Mouse (Mus musculus): ENCODE measurements around the gene Elobl. TPM values are rescaled to one million over a fixed set of nuclear protein-coding genes. Genes with fewer than 3 reads are reported as not detected.
A peak's percentile ranks its signal among the peaks of the same experiment; 100 is the strongest.
"Not testable (repeated sequence)": the region's sequence is repeated elsewhere in the genome, so short reads cannot be mapped to it uniquely, and the experiment has no call there.

The Elobl gene
- polyA plus RNA-seq, 1 experiment from 2014 or later: not detected

DNA sequence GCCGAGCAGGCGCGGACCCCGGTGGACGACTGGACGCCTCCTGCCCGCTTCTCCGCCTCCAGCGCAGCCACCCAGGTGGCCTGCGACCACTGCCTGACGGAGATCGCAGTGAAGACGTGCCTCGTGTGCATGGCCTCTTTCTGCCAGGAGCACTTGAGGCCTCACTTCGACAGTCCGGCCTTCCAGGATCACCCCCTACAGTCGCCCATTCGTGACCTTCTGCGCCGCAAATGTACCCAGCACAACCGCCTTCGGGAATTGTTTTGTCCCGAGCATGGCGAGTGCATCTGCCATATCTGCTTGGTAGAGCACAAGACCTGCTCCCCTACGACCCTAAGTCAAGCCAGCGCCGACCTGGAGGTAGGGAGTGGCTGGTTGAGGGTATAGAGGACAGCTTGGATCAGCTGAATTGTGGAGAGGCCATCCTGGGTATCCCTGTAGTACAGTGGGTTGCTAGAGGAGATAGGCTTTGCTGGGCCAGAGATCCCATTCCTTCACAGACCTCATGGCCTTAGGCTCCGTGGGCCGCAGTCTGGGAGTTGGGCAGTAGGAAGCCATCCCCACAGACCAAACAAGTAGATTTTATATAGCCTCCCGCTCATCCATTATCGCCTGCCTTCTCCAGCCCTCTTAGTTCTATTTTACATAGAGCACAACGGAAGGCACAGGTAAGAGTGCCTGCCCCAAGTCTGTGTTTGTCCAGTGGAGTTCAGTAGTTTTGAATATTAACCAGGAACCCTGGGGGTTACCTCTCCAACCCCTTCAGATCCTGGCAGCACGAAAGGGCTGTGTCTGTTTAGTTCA is 33.2 kb upstream of the Elobl start:
- DNase-seq (ENCODE audit: low spot score) (peak; percentile 20), ATAC-seq (peak; percentile 18)
- WGBS: 17% methylated on average over 33 of the region's 33 CpGs

DNA sequence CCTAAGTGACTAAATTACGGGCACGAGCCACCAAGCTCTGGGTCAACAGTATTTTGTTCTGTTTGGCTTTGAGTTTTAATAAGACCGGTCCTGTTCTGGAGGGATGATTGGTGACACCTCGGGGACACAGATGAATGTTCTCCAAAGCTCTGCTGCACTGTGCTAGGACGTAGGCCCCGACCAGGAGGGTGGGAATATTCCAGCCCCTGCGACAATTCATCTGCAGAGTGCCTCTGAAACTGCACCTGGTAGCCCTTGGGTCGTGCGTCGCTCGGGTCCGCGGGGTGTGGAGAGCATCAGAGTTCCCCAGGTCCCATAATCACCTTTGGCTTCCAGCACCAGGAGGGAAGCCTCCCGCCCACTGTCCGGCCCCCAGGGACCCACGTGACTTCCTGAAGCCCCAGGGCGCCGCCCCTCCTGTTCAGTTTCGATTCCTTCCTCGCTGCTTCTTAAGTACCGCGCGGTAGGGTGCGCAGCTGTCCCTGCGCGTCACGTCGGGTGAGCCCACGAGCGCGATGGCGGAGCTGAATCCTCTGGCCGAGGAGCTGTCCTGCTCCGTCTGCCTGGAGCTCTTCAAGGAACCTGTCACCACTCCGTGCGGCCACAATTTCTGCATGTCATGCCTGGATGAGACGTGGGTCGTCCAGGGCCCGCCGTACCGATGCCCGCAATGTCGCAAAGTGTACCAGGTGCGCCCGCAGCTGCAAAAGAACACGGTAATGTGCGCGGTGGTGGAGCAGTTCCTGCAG is 32.4 kb upstream of the Elobl start, which contains the start of gene Trim25:
TSS of gene Trim25 (plus strand) at position 403 of the 749 bp plus-strand sequence.
- Histone ChIP-seq H3K27ac (ENCODE audit: low read length) (peak within 1 kb of the TSS; percentile 90), H3K9ac (replicated peaks; ENCODE audit: low read depth) (peak within 1 kb of the TSS; percentile 89), H3K4me3 (ENCODE audit: low read depth, low read length) (peak within 1 kb of the TSS; percentile 86), H3K4me1 (ENCODE audit: insufficient read depth, low read depth, low read length) (peaks cover 16% of the 10 kb centered on the region; the same call in 1 of the 2 replicates), H3K36me3 (ENCODE audit: insufficient read depth, low read length) (no peaks in the 10 kb centered on the region), H3K27me3 (replicated peaks; ENCODE audit: insufficient read depth, low read length) (no peaks in the 10 kb centered on the region), H3K9me3 (ENCODE audit: low read length) (no peaks in the 10 kb centered on the region), H3K4me2 (replicated peaks; ENCODE audit: low read depth, low read length) (peak within 1 kb of the TSS; percentile 87)
- peak; percentile 57 for TF ChIP-seq CTCF (IDR thresholded peaks at IDR 0.05)
- peak; percentile 36; the same call in 1 of the 2 replicates for TF ChIP-seq EP300 (IDR thresholded peaks at IDR 0.05)
- WGBS: 3% methylated on average over 48 of the region's 48 CpGs
- DNase-seq (ENCODE audit: low spot score) (peak; percentile 98), ATAC-seq (peak; percentile 96)

More for the DNA sequence above, 33.2 kb upstream of the Elobl start:
- Histone ChIP-seq H3K4me3 (ENCODE audit: low read depth, low read length) (peak overlapping the region; percentile 86), H3K9me3 (ENCODE audit: low read length) (no peaks in the 10 kb centered on the region), H3K4me1 (ENCODE audit: insufficient read depth, low read depth, low read length) (peaks cover 16% of the 10 kb centered on the region; the same call in 1 of the 2 replicates), H3K9ac (replicated peaks; ENCODE audit: low read depth) (peak overlapping the region; percentile 89), H3K36me3 (ENCODE audit: insufficient read depth, low read length) (no peaks in the 10 kb centered on the region), H3K4me2 (replicated peaks; ENCODE audit: low read depth, low read length) (peak overlapping the region; percentile 87), H3K27me3 (replicated peaks; ENCODE audit: insufficient read depth, low read length) (no peaks in the 10 kb centered on the region), H3K27ac (ENCODE audit: low read length) (peak overlapping the region; percentile 90)
- TF ChIP-seq EP300 (IDR thresholded peaks at IDR 0.05): no peak
- no peak for TF ChIP-seq CTCF (IDR thresholded peaks at IDR 0.05)

DNA sequence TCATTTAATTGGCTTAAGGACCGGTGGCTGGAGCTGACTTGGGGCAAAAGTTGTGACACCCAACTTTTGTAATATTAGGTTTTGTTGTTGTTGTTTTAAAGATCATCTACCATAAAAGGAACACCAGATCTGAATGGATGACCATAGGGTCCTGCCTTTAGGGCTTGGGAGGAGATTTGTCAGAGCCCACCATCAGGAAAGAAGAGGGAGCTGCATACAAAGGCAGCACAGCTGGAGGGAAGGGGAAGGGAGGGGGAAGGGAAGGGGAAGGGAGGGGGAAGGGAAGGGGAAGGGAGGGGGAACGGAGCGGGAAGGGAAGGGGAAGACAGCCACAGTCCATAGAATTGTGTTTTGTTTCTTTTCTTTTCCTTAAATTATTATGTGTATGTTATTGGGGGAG is 31.7 kb upstream of the Elobl start:
- DNase-seq (ENCODE audit: low spot score) (no peak), ATAC-seq (no peak)
- H3K4me1 ChIP-seq (ENCODE audit: insufficient read depth, low read depth, low read length): peaks cover 16% of the 10 kb centered on the region; the same call in 1 of the 2 replicates
- no peak for TF ChIP-seq EP300 (IDR thresholded peaks at IDR 0.05)
- TF ChIP-seq CTCF (IDR thresholded peaks at IDR 0.05): no peak
- H3K9me3 ChIP-seq (ENCODE audit: low read length): no peaks in the 10 kb centered on the region
- H3K27ac ChIP-seq (ENCODE audit: low read length): peak overlapping the region; percentile 90; the same call in 1 of the 2 replicates
- H3K36me3 ChIP-seq (ENCODE audit: insufficient read depth, low read length): no peaks in the 10 kb centered on the region
- 23% methylated on average over 3 of the region's 3 CpGs for WGBS
- no peaks in the 10 kb centered on the region for H3K27me3 ChIP-seq (replicated peaks; ENCODE audit: insufficient read depth, low read length)
- peak overlapping the region; percentile 87; the same call in 1 of the 2 replicates for H3K4me2 ChIP-seq (replicated peaks; ENCODE audit: low read depth, low read length)
- no peak overlapping the region for H3K4me3 ChIP-seq (ENCODE audit: low read depth, low read length)
- H3K9ac ChIP-seq (replicated peaks; ENCODE audit: low read depth): no peak overlapping the region

DNA sequence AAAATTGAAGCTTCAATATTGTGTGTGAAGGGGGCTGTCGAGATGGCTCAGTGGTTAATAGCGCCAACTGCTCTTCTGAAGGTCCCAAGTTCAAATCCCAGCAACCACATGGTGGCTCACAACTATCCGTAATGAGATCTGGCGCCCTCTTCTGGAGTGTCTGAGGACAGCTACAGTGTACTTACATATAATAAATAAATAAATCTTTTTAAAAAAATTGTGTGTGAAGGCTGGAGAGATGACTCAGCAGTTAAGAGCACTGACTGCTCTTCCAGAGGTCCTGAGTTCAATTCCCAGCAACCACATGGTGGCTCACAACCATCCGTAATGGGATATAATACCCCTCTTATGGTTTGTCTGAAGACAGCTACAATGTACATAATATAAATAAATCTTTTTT is 30.6 kb upstream of the Elobl start:
- not testable (repeated sequence) for DNase-seq (ENCODE audit: low spot score); H3K36me3 ChIP-seq (ENCODE audit: insufficient read depth, low read length); H3K9me3 ChIP-seq (ENCODE audit: low read length); ATAC-seq; H3K27me3 ChIP-seq (replicated peaks; ENCODE audit: insufficient read depth, low read length); H3K4me3 ChIP-seq (ENCODE audit: low read depth, low read length); H3K4me1 ChIP-seq (ENCODE audit: insufficient read depth, low read depth, low read length); H3K9ac ChIP-seq (replicated peaks; ENCODE audit: low read depth); H3K4me2 ChIP-seq (replicated peaks; ENCODE audit: low read depth, low read length)
- H3K27ac ChIP-seq (ENCODE audit: low read length): peak overlapping the region; percentile 71; the same call in 1 of the 2 replicates
- TF ChIP-seq CTCF (IDR thresholded peaks at IDR 0.05): peak; percentile 34; the same call in 1 of the 2 replicates
- 82% methylated on average over 5 of the region's 5 CpGs for WGBS

DNA sequence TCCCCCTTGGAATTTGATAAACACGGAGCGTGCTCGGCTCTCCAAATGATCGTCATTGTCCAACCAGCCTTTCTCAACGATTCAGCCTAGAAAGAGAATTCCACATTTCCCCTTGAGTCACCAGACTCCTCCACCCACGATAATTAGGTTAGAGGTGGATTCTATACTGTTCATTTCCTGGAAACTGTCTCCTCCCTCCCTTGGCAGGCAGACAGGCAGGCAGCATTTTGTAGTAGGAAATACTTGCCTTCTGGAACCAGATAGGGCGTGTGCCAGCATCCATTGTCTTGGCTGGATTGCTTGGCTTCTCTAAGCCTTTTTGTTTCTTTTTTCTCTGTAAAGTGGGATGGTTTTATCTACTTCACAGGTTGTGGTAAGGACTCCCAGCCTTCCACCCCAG is 29.7 kb upstream of the Elobl start:
- Histone ChIP-seq H3K4me3 (ENCODE audit: low read depth, low read length) (no peak overlapping the region), H3K4me1 (ENCODE audit: insufficient read depth, low read depth, low read length) (peaks cover 5% of the 10 kb centered on the region; the same call in 1 of the 2 replicates), H3K9me3 (ENCODE audit: low read length) (no peaks in the 10 kb centered on the region), H3K9ac (replicated peaks; ENCODE audit: low read depth) (0 out of 2 replicates have a peak overlapping the region, but pooled peaks have one; percentile 19), H3K27me3 (replicated peaks; ENCODE audit: insufficient read depth, low read length) (no peaks in the 10 kb centered on the region), H3K36me3 (ENCODE audit: insufficient read depth, low read length) (no peaks in the 10 kb centered on the region), H3K27ac (ENCODE audit: low read length) (peak overlapping the region; percentile 71), H3K4me2 (replicated peaks; ENCODE audit: low read depth, low read length) (no peak overlapping the region)
- ATAC-seq (peak; percentile 24), DNase-seq (ENCODE audit: low spot score) (peak; percentile 75)
- WGBS: 41% methylated on average over 7 of the region's 7 CpGs
- TF ChIP-seq CTCF (IDR thresholded peaks at IDR 0.05) (no peak), EP300 (IDR thresholded peaks at IDR 0.05) (peak; percentile 94)

DNA sequence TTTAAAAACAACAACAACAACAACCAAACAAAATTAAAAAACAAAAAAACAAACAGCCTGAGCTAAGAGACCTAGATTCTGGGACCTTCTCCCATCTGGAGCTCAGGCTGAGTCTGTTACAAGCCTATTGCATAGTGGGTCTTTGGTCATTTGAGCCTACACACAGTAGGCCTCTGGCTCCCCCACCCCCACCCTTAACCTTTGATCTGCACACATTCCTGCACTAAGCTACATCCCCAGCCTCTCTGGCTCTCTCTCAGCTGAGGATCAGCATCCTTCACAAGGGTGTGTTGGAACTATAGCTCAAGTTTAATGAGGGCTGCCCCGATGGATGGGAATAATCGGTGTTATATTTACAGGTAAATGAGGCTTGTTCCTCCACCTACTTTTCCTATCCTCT is 28.9 kb upstream of the Elobl start:
- no peak overlapping the region for H3K4me2 ChIP-seq (replicated peaks; ENCODE audit: low read depth, low read length)
- TF ChIP-seq CTCF (IDR thresholded peaks at IDR 0.05): no peak
- TF ChIP-seq EP300 (IDR thresholded peaks at IDR 0.05): no peak
- H3K9ac ChIP-seq (replicated peaks; ENCODE audit: low read depth): no peak overlapping the region
- H3K27me3 ChIP-seq (replicated peaks; ENCODE audit: insufficient read depth, low read length): no peaks in the 10 kb centered on the region
- peaks cover 3% of the 10 kb centered on the region; the same call in 1 of the 2 replicates for H3K4me1 ChIP-seq (ENCODE audit: insufficient read depth, low read depth, low read length)
- DNase-seq (ENCODE audit: low spot score) (no peak), ATAC-seq (no peak)
- 93% methylated on average over 2 of the region's 2 CpGs for WGBS
- no peaks in the 10 kb centered on the region for H3K9me3 ChIP-seq (ENCODE audit: low read length)
- peak overlapping the region; percentile 71; the same call in 1 of the 2 replicates for H3K27ac ChIP-seq (ENCODE audit: low read length)
- H3K36me3 ChIP-seq (ENCODE audit: insufficient read depth, low read length): no peaks in the 10 kb centered on the region
- no peak overlapping the region for H3K4me3 ChIP-seq (ENCODE audit: low read depth, low read length)
